Comparison of ENCODE assay signal across 21 mouse cellular contexts in the genomic region with DNA sequence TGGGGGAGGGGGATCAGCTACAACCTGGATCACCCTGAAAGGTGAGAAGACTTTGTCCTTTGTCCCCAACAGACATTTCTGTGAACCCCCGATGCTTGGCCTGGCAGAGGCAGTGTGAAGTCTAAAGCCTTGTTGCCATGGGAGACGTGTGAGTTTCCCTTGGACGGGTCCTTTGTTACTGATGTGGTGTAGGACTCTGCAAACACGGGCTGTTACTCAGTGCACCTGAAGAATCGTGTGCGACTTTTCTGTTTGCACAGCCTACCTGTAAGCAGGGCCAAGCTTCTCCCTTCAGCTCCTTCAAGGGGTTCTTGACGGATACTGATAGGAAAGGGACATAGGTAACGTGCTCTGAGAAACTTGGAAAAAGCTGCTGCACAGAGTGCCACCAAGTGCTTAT. TPM values are rescaled to one million over a fixed set of nuclear protein-coding genes. Genes with fewer than 3 reads are reported as not detected.
A peak's percentile ranks its signal among the peaks of the same experiment; 100 is the strongest.
DNase-seq lines count a peak whose midpoint lies in the region; ATAC-seq and TF ChIP-seq lines count a peak whose summit lies in the region.
"Had no signal": no experiment of that assay in that cellular context is flagged by ENCODE, and none has a peak within 500 bp of the region (broad histone marks: within the 10 kb centered on the region; RNA-seq: fewer than 3 reads in every experiment).

No protein-coding gene starts in this region.

- peak; percentile 45 for DNase-seq in lung, postnatal 0 days (ENCODE audit: low spot score)
- no peak for DNase-seq in lung, adult 2 months
- no peak for DNase-seq in stomach, postnatal 0 days (ENCODE audit: low spot score)
- no peak for DNase-seq in right cerebral cortex, postnatal 10 days (ENCODE audit: low spot score in 2 of 2)
- DNase-seq: adrenal gland, postnatal 14 days; cerebellum, adult 18-20 months; cerebellum, adult 9-11 months; cerebellum, postnatal 36 days; gastrocnemius, adult 2 months; gastrocnemius, postnatal 25 days had no signal

- TF ChIP-seq CTCF in lung, postnatal 0 days (IDR thresholded peaks at IDR 0.05), result no peak
- TF ChIP-seq CTCF in lung, adult 2 months (IDR thresholded peaks at IDR 0.05; ENCODE audit: insufficient read depth, low read length), result no peak
- no peak for TF ChIP-seq CTCF in stomach, postnatal 0 days (IDR thresholded peaks at IDR 0.05; ENCODE audit: low read depth)

- H3K4me3 ChIP-seq in forebrain, embryonic 15.5 days, result no peak overlapping the region
- H3K4me3 ChIP-seq in forebrain, embryonic 13.5 days, result no peak overlapping the region
- no peak overlapping the region for H3K4me3 ChIP-seq in lung, postnatal 0 days (ENCODE audit: low read depth, low read length)
- H3K4me3 ChIP-seq in lung, adult 2 months (replicated peaks; ENCODE audit: extremely low read depth, low read depth, low read length), result no peak overlapping the region
- H3K4me3 ChIP-seq in stomach, embryonic 14.5 days (ENCODE audit: low read depth, low read length), result no peak overlapping the region
- no peak overlapping the region for H3K4me3 ChIP-seq in stomach, postnatal 0 days (ENCODE audit: low read depth, low read length)
- H3K4me3 ChIP-seq: embryonic facial prominence, embryonic 15.5 days; erythroblast, embryonic 14.5 days; forebrain, embryonic 10.5 days; gastrocnemius, adult 2 months; heart, embryonic 12.5 days; hindbrain, embryonic 10.5 days had no signal

- no peaks in the 10 kb centered on the region for H3K36me3 ChIP-seq in forebrain, embryonic 15.5 days
- H3K36me3 ChIP-seq in forebrain, embryonic 13.5 days (ENCODE audit: poor library complexity, severe bottlenecking), result no peaks in the 10 kb centered on the region
- H3K36me3 ChIP-seq in lung, postnatal 0 days (ENCODE audit: insufficient read depth, low read length), result no peaks in the 10 kb centered on the region
- no peaks in the 10 kb centered on the region for H3K36me3 ChIP-seq in stomach, embryonic 14.5 days (ENCODE audit: control insufficient read depth, insufficient read depth, low read length)
- no peaks in the 10 kb centered on the region for H3K36me3 ChIP-seq in stomach, postnatal 0 days (ENCODE audit: control insufficient read depth, insufficient read depth, low read length)
- H3K36me3 ChIP-seq: embryonic facial prominence, embryonic 15.5 days; forebrain, embryonic 10.5 days; heart, embryonic 12.5 days; hindbrain, embryonic 10.5 days had no signal

- H3K27me3 ChIP-seq in forebrain, embryonic 15.5 days, result no peaks in the 10 kb centered on the region
- H3K27me3 ChIP-seq in forebrain, embryonic 13.5 days, result no peaks in the 10 kb centered on the region
- H3K27me3 ChIP-seq in lung, postnatal 0 days (replicated peaks; ENCODE audit: insufficient read depth, low read length), result no peaks in the 10 kb centered on the region
- no peaks in the 10 kb centered on the region for H3K27me3 ChIP-seq in stomach, embryonic 14.5 days (ENCODE audit: control insufficient read depth, insufficient read depth, low read length)
- H3K27me3 ChIP-seq in stomach, postnatal 0 days (ENCODE audit: control insufficient read depth, insufficient read depth, low read length), result no peaks in the 10 kb centered on the region
- H3K27me3 ChIP-seq: embryonic facial prominence, embryonic 15.5 days had no signal

- H3K4me1 ChIP-seq in forebrain, embryonic 15.5 days, result peaks cover 4% of the 10 kb centered on the region; the same call in 1 of the 2 replicates
- peaks cover 8% of the 10 kb centered on the region for H3K4me1 ChIP-seq in forebrain, embryonic 13.5 days
- no peaks in the 10 kb centered on the region for H3K4me1 ChIP-seq in lung, postnatal 0 days (ENCODE audit: insufficient read depth, low read depth, low read length)
- H3K4me1 ChIP-seq in lung, adult 2 months (ENCODE audit: control insufficient read depth, insufficient read depth, low read length), result no peaks in the 10 kb centered on the region
- H3K4me1 ChIP-seq in stomach, embryonic 14.5 days (ENCODE audit: control insufficient read depth, insufficient read depth, low read length), result no peaks in the 10 kb centered on the region
- no peaks in the 10 kb centered on the region for H3K4me1 ChIP-seq in stomach, postnatal 0 days (replicated peaks; ENCODE audit: control insufficient read depth, insufficient read depth)
- H3K4me1 ChIP-seq: embryonic facial prominence, embryonic 15.5 days; heart, embryonic 12.5 days had no signal

- 34% methylated on average over 8 of the region's 8 CpGs for WGBS in forebrain, embryonic 15.5 days
- 37% methylated on average over 8 of the region's 8 CpGs for WGBS in forebrain, embryonic 13.5 days
- 33% methylated on average over 8 of the region's 8 CpGs for WGBS in lung, postnatal 0 days
- 42% methylated on average over 8 of the region's 8 CpGs for WGBS in lung, adult 2 months
- WGBS in stomach, embryonic 14.5 days, result 46% methylated on average over 8 of the region's 8 CpGs
- 43% methylated on average over 8 of the region's 8 CpGs for WGBS in stomach, postnatal 0 days

- ATAC-seq in forebrain, embryonic 15.5 days (replicated peaks), result 0 out of 2 replicates have a peak, but pooled peaks have one; percentile 11
- no peak for ATAC-seq in forebrain, embryonic 13.5 days
- ATAC-seq in lung, postnatal 0 days, result peak; percentile 75
- 0 out of 2 replicates have a peak, but pooled peaks have one; percentile 61 for ATAC-seq in stomach, embryonic 14.5 days (ENCODE audit: insufficient number of reproducible peaks, insufficient read depth, low FRiP score, low read depth)
- ATAC-seq in stomach, postnatal 0 days (ENCODE audit: low FRiP score, low TSS enrichment), result no peak
- ATAC-seq: activated CD4-positive, CD25-positive, alpha-beta regulatory T cell, adult 4 months; Patski had no signal

- TF ChIP-seq EP300 in lung, postnatal 0 days (IDR thresholded peaks at IDR 0.05), result no peak
- TF ChIP-seq EP300 in stomach, postnatal 0 days (optimal IDR thresholded peaks at IDR 0.05), result no peak

- no peak overlapping the region for H3K4me2 ChIP-seq in forebrain, embryonic 15.5 days (replicated peaks)
- H3K4me2 ChIP-seq in forebrain, embryonic 13.5 days, result no peak overlapping the region
- no peak overlapping the region for H3K4me2 ChIP-seq in lung, postnatal 0 days (replicated peaks; ENCODE audit: low read depth, low read length)
- H3K4me2 ChIP-seq in stomach, embryonic 14.5 days (replicated peaks; ENCODE audit: low read depth, low read length), result no peak overlapping the region
- H3K4me2 ChIP-seq in stomach, postnatal 0 days (replicated peaks; ENCODE audit: low read depth), result no peak overlapping the region
- H3K4me2 ChIP-seq: embryonic facial prominence, embryonic 15.5 days; heart, embryonic 12.5 days; hindbrain, embryonic 14.5 days had no signal

- H3K9me3 ChIP-seq in forebrain, embryonic 15.5 days, result no peaks in the 10 kb centered on the region
- no peaks in the 10 kb centered on the region for H3K9me3 ChIP-seq in forebrain, embryonic 13.5 days (replicated peaks)
- no peaks in the 10 kb centered on the region for H3K9me3 ChIP-seq in lung, postnatal 0 days (ENCODE audit: low read length)
- no peaks in the 10 kb centered on the region; the same call in 1 of the 2 replicates for H3K9me3 ChIP-seq in stomach, embryonic 14.5 days (ENCODE audit: control insufficient read depth, low read depth, low read length)
- no peaks in the 10 kb centered on the region for H3K9me3 ChIP-seq in stomach, postnatal 0 days (ENCODE audit: control insufficient read depth, low read length)
- H3K9me3 ChIP-seq: embryonic facial prominence, embryonic 15.5 days had no signal

- H3K27ac ChIP-seq in forebrain, embryonic 15.5 days (replicated peaks), result no peak overlapping the region
- H3K27ac ChIP-seq in forebrain, embryonic 13.5 days, result no peak overlapping the region
- H3K27ac ChIP-seq in lung, postnatal 0 days (ENCODE audit: low read length), result no peak overlapping the region
- H3K27ac ChIP-seq in stomach, embryonic 14.5 days (ENCODE audit: low read length), result no peak overlapping the region
- H3K27ac ChIP-seq in stomach, postnatal 0 days (replicated peaks), result no peak overlapping the region
- H3K27ac ChIP-seq: embryonic facial prominence, embryonic 15.5 days; forebrain, embryonic 10.5 days; gastrocnemius, adult 2 months; hindbrain, embryonic 10.5 days; hindbrain, embryonic 14.5 days had no signal

- H3K9ac ChIP-seq in forebrain, embryonic 15.5 days (replicated peaks), result no peak overlapping the region
- no peak overlapping the region for H3K9ac ChIP-seq in forebrain, embryonic 13.5 days
- H3K9ac ChIP-seq in lung, postnatal 0 days (replicated peaks; ENCODE audit: low read depth), result no peak overlapping the region
- H3K9ac ChIP-seq in stomach, embryonic 14.5 days (replicated peaks; ENCODE audit: low read depth, low read length), result no peak overlapping the region
- H3K9ac ChIP-seq in stomach, postnatal 0 days (ENCODE audit: low read length), result no peak overlapping the region
- H3K9ac ChIP-seq: embryonic facial prominence, embryonic 15.5 days; heart, embryonic 12.5 days; hindbrain, embryonic 14.5 days had no signal

- TF ChIP-seq POLR2A in lung, adult 2 months (IDR thresholded peaks at IDR 0.05; ENCODE audit: borderline replicate concordance, extremely low read depth, low read depth, low read length), result no peak

RNA-seq across cellular contexts. Expression of gene Tspan17, which starts 55.4 kb away (rescaled TPM):
- polyA plus RNA-seq in forebrain, embryonic 15.5 days (2015; fragmentation: Nextera tagmentation; extraction: Ambion mirVana), result 20.5 and 22.9 TPM in 2 replicates
- 11.9 and 15.0 TPM in 2 replicates for polyA plus RNA-seq in forebrain, embryonic 13.5 days (2015; fragmentation: Nextera tagmentation; extraction: Ambion mirVana)
- 32.9 and 40.5 TPM in 2 replicates for polyA plus RNA-seq in lung, postnatal 0 days (2015; fragmentation: Nextera tagmentation; extraction: Ambion mirVana)
- 32.1 and 34.7 TPM in 2 replicates for polyA plus RNA-seq in lung, adult 2 months (2012; rRNA removed)
- polyA plus RNA-seq in stomach, embryonic 14.5 days (2014; fragmentation: Nextera tagmentation; extraction: Ambion mirVana), result 7.8 and 11.6 TPM in 2 replicates
- polyA plus RNA-seq in stomach, postnatal 0 days (2015; fragmentation: Nextera tagmentation; extraction: Ambion mirVana), result 15.4 and 16.8 TPM in 2 replicates
- polyA plus RNA-seq: erythroblast, embryonic 14.5 days had no signal

Comparison
In these comparisons a context has a peak if more than half of its experiments do, and no peak if none do; other contexts are left out.
1. ATAC-seq: peak in forebrain, embryonic 15.5 days (single experiment), lung, postnatal 0 days (single experiment) and stomach, embryonic 14.5 days (single experiment); none in forebrain, embryonic 13.5 days (single experiment) and stomach, postnatal 0 days (single experiment).